Mouse (Mus musculus) layer of hippocampus, adult 11-12 months (tissue): ENCODE results near the gene Ndfip2.

Experiments
- DNase-seq: peaks from one replicate; pipeline ENCODE4 v3.0.0; 2022; ENCODE audit warnings: low spot score

Gene Ndfip2

GRCm38 (mm10) chr14:105258379-105259034, at the start of gene Ndfip2:
TSS of gene Ndfip2 (plus strand) at chr14:105258573.
- peak; percentile 85 for DNase-seq

- DNase-seq, result peak; percentile 18
Measured at GRCm38 (mm10) chr14:105219525-105220376, 38.6 kb upstream of the Ndfip2 start.

GRCm38 (mm10) chr14:105222240-105222639, 36.1 kb upstream of the Ndfip2 start:
- no peak for DNase-seq

DNA sequence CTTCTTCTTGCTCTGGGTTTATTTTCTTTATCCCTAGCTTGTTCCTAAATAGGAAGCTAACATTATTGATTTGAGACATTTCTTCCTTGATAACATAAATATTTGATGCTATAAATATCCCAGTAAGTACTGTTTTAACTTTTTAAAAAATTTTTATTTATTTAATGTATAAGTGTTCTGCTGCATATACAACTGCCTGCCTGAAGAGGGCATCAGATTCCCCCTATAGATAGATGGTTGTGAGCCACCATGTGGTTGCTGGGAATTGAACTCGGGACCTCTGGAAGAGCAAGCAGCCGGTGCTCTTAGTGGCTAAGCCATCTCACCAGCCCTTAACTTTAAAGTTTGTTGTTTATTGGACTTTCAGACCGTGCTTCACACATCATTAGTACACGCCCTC, 32.6 kb upstream of the Ndfip2 start:
- no peak for DNase-seq

GRCm38 (mm10) chr14:105232421-105232820, 26.0 kb upstream of the Ndfip2 start:
- peak; percentile 43 for DNase-seq

DNA sequence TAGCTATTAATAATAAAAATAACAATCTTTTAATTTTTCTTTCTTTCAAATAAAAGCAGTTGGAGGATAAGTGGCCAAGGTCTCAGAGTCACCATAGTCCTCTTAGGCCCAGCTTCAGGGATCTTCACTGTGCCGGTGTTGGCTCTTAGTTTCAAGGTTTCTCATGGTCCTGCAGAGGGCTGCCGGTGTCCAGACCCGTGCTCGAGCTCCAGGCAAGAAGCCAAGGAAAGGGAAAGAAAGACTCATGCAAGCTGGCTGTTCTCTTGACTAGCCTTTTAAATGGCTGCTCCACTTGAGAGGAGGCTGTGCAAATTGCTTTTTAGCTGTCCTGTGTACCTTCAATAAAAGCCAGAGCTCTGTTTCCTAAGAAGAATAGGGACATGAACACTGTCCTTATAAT, 21.8 kb upstream of the Ndfip2 start:
- DNase-seq, result no peak

DNA sequence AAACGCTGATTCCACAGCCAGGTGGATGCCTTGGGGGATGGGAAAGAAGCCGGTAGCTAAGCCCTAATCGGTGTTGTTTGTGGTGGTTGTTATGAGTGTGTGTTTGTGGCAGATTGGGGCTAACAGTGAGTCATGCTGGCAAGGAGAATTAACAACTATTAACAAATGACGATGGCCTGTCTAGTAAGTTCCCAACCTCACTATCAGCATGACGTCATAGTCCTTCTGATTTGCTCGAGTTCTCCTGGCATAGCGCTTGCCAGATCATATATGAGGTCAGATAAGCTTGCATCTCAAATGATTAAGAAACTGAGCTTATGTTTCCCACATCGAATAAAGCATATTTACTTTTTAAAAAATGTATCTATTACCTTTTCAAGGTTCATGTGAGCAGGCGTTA, 20.6 kb upstream of the Ndfip2 start:
- DNase-seq, result no peak

DNA sequence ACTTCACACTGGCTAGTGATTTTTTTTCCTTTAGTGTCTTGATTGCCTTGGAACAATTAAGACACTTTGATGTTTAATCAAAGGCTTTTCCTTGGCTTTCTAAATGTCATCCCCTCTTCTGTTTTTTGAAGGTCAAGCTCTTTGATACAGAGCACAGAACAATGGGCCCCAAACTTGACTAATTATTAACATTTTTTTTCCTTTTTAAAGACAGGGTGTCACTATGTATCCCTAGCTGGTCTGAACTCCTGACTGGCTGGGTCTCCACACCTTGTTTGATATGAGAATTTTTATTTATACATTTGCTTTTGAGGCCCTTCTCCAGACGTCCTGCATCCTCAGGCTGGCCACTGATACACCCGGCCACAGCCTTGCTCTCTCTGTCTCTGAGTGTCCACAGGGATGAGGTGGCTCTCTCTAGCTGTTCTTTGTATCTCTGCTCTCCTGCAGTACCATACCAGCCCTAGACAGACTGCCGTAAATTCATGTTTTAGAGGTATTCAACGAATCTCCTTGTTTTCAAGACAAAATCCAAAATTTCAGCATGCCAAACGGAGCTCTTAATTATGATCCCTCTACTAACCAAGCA, 19.8 kb upstream of the Ndfip2 start:
- DNase-seq, result no peak

DNA sequence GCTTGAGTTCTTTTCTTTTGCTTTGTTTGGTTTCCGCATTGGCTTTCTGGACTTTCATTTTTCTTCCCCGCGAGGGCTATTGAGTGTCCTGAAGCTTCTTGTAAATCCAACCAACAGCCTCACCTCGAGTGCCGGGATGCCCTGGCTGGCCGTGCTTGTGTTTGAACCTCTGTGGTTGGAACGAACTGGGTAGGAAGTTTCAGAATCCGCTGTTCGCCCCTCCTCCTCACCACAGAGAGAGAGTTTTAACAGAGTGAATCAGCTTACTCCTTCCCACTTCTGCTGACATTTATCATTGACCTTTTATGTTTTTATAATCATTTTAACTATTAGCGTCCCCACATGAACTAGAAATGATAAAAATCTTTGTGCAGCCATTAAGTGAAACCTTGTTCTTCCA, 18.3 kb upstream of the Ndfip2 start:
- no peak for DNase-seq

GRCm38 (mm10) chr14:105243805-105244443, 14.4 kb upstream of the Ndfip2 start:
- DNase-seq, result no peak

DNA sequence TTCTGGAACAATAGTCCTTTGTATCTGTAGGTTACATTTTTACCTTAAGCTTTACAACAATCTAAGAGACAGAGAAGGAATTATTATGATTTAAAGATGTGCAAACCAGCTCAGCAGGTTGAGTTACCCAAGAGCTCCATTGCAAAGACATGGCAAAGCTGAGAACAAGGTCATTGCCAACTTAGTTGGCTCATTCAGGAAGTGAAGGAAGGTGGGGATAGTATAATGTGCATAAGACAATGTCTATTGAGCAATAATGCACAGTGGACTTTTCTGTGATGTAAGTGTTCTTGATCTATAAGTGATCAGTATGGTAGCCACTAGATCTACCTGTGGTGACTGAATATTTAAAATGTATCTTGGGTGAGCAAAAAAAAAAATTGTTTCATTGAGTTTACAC, 7.3 kb upstream of the Ndfip2 start:
- DNase-seq, result no peak

DNA sequence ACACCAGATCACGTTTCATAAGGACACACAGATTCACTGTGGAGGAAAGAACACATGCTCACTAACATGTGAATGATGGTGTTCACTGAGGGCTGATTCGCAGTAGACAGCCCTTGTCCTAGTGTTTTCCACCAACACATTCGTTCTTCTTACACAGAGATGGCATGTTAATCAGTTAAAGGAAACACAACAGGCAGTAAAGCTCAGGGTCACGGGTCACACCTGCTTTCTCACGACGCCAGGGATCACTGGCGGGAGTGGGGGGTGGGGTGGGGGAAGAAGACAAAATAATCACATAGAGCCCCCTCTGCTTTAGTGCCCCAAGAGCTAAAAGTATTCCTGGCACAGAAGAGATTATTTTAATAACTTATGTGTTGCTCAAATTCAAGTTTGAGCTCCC, 5.1 kb upstream of the Ndfip2 start:
- DNase-seq, result no peak

GRCm38 (mm10) chr14:105254401-105254800, 4.0 kb upstream of the Ndfip2 start:
- DNase-seq, result no peak

GRCm38 (mm10) chr14:105255620-105256019, 2.8 kb upstream of the Ndfip2 start:
- no peak for DNase-seq

GRCm38 (mm10) chr14:105259035-105259880, 885 bp downstream of the Ndfip2 start:
- DNase-seq, result peak; percentile 20

- DNase-seq, result no peak
Measured at GRCm38 (mm10) chr14:105262923-105263322, 4.5 kb downstream of the Ndfip2 start.

- no peak for DNase-seq
Measured at GRCm38 (mm10) chr14:105267095-105267494, 8.7 kb downstream of the Ndfip2 start.

GRCm38 (mm10) chr14:105272030-105272429, 13.7 kb downstream of the Ndfip2 start:
- DNase-seq, result no peak

- no peak for DNase-seq
Measured at GRCm38 (mm10) chr14:105272539-105272938, 14.2 kb downstream of the Ndfip2 start.

DNA sequence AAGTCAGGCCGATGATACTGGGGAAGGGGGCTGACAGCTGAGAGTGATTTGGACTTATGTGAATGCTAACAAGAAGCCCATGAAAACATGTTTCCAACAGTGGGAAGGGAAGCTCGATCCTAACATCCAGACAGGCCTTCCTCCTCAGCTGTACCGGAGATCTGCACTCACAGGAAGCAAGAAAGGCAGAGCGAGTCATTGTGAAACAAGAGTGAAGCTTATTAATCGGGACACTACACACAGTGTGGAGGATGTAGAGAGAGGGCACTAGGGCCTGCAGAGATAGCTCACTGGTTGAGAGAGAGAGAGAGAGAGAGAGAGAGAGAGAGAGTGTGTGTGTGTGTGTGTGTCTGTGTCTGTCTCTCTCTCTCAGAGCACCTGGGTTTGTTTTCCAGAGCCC, 16.8 kb downstream of the Ndfip2 start:
- DNase-seq, result no peak

DNA sequence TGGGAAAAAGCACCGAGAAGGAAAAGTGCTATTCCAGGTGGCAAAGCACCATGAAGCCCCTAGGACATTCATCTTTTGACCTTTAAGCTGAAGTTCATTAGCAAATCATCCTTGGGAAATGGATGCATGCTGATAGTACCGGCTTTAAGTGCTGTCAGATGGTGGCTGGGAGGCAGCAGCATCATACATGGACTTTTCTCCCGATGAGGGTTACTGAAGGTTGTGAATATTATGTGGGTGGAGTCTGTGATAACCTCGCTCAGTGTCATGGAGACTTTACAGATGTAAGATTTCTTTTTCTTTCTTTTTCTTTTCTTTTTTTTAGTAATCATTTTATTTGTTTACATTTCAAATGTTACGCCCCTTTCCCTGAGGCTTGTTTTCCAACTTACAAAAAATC, 18.9 kb downstream of the Ndfip2 start:
- DNase-seq, result no peak

GRCm38 (mm10) chr14:105284062-105284461, 25.7 kb downstream of the Ndfip2 start:
- DNase-seq, result no peak
